Mouse (Mus musculus) kidney, adult 8-10 months (tissue): ENCODE measurements around the gene Cfap77.

Experiments
- DNase-seq, 2 experiments: peaks; one replicate each; pipeline ENCODE4 v3.0.0; 2022

The Cfap77 gene

DNA sequence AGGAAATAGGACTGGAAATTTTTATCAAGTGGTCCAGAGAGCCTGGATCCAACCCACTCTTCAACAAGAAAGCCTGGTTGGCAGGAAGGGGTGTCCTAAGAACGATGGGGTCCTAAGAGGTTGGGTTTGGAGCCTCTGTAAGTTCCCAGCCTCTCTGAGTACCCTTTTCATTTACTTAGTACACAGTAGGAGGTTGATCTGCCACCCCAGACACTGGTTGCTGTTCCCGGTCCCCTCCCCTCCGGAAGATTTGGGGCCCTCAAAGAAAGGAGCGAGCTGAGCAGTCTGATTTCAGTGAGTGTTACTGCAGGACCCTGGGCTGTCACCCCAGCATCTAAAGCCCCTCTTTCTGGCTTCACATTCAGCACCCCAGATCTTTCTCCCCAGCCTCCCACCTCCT is 135.9 kb downstream of the Cfap77 start:
- DNase-seq = no peak

DNA sequence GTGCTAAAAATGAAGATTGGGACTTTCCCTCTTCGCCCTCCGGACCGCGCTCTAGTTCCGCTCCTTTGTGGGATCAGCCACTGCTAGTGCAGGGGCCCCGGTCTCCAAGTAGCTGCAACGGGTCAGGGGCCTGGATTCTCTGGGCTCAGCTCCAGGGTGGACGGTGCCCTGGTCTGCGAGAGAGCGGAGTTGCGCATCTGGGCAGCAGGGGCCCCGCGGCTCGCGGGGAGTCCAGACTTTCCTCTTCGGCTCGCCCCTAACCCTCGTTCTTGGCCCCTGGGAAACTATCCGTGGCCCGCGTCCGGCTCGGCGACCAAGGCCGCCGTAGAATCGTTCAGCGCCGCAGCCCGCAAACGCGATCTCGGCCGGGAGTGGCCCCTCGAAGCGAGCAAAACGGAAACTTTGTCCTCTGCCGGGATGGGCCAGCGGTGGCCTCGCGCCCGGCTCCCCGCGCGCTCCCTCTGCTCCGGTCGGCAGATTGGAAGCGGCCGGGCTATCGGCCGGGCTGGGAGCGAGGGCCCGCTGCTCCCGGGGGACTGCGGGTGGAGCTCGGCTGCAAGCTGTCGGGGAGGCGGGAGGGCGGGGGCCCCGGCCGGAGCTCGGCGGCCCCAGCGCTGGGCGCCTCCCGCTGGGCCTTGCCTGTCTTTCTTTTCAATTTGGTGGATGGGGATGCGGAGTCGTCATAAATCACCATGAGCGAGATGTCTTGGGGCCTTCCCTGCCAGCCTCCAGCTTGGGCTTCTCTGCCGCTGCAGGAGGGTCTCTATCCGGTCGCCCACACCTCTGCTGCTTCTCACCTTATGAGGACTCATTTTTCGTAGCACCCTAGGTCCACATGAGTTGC is 137.1 kb downstream of the Cfap77 start:
- no peak for DNase-seq

DNA sequence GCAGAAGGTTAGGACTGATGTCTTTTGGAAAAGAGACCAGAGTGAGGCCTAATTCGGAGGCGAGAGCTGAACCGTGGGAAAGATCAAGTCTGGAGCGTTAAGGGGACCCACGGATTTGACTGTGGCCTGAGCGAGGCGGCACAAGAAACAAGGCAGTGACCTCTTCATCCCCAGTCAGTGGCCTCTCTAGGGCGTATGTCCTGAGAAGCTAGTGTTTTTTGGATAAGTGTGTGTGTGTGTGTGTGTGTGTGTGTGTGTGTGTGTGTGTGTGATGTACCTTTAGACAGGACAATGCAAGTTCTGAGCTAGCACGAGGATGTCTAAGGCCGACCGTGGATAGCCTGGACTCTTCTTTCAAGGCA is 137.7 kb downstream of the Cfap77 start:
- DNase-seq = no peak

DNA sequence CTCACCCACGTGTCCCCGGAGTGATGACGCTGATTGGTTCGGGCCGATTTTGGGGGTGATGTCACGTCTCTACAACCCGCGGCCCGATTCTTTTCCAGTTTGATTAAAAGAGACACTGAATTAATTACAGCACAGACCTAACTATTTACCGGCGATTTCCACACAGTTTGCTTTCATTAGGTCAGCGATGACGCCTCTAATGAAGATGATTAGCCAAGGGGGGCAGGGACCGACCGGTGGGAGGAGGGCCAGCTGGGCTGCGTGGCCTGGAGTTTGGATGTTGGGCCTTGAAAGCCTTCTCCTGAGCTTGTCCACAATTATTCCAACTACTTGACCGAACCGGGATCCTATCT is 138.4 kb downstream of the Cfap77 start, which contains the start of gene Barhl1:
Barhl1 (minus strand) TSS at position 156 of the 353 bp plus-strand sequence.
- no peak for DNase-seq

DNA sequence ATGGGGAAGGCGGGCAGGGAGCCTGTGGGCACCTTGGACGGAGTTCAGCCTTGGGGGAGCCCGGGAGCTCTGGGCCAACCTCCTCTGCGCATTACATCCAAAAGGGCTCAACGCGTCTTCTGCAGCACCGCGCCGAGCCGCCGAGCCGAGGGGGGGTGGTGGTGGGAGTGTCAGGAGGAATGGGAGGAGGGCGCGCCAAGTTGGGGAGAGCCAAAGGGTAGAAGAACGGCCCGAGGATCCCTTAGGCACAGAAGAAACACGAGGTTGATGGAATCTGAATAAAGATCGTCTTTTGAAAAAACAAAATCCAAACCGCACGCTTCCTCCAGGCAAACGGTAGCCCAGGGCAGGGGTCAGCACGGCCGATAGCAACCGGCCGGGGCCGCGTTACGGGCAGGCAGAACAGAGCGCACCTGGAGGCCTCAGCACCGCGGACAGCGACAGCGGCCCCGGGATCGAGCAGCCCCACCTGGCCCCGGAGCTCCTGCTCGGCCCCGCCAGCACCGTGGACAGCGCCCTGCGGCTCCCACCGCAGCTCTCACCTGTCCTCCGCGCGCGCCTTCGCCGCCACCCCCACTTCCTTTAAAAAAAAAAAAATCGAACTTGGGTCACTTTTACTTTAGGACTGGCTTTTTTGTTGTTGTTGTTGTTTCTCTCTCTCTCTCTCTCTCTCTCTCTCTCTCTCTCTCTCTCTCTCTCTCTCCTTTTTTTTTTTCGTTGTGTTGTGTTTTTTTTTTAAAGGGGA is 138.9 kb downstream of the Cfap77 start:
- peak; percentile 74 to 81 for DNase-seq

DNA sequence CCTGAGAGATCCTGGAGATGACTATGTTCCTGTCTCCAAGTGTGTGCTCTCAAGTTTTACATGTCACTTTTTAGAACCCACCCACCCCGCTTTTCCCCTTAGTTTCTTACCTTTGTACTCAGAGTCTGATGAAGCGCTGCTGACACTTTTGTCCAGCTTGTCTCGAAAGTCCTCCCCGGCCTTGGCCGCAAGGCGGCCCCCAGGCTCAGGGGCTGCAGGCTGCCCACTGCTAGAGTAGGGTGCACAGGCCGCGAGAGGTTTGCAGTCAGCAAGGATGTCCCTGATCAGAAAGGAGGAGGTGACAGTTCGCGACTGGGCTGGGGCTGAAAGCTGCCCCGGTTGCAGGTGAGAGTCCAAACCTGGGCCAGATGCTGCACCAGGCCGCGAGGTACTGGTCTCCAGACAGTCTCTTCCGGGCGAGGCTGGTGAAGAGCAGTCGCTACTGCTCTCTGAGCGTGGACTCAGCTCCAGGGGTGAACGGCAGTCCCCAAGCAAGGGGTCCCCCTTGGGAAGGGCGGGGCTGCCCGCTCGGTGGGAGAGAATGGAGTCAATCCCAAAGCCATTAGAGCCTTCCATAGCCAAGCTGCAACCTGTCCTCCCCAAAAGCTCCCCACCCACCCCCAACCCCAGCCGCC is 139.6 kb downstream of the Cfap77 start:
- DNase-seq = no peak

DNA sequence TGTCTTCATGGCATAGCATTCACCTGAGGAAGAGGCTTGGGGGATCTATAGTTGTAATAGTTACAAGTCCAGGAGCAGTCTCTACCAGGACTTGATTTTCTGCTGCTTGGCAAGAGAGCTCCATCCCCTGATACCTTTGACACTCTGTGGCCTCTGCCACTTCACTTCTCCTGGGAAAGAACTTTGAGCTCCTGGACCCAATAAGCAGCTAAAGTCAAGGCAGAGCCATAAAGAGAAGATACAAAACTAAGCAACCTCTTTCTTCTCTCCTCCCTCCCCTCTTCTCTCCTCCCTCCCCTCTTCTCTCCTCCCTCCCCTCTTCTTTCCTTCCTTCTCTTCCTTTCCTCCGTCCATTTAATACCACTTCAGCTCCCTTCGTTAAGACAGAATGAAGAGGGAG is 140.7 kb downstream of the Cfap77 start:
- DNase-seq = no peak

DNA sequence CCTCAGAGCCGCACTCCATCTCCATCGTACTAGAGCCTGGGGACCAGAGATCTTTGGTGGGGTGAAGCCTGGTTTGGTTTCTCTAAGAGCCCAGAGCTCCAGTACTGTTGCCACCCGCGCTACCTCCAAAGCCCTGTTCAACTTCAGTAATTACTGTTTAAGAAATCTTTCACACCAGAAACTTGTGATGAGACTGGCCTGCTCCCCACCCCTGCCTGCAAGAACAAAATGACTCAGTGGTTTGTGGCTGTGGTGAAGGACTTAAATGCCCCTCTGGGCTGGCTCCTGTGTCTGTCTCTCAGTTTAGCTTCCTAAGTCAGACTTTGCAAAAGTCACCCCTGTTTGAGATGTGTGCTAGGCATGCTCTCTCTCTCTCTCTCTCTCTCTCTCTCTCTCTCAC is 141.9 kb downstream of the Cfap77 start:
- no peak for DNase-seq

DNA sequence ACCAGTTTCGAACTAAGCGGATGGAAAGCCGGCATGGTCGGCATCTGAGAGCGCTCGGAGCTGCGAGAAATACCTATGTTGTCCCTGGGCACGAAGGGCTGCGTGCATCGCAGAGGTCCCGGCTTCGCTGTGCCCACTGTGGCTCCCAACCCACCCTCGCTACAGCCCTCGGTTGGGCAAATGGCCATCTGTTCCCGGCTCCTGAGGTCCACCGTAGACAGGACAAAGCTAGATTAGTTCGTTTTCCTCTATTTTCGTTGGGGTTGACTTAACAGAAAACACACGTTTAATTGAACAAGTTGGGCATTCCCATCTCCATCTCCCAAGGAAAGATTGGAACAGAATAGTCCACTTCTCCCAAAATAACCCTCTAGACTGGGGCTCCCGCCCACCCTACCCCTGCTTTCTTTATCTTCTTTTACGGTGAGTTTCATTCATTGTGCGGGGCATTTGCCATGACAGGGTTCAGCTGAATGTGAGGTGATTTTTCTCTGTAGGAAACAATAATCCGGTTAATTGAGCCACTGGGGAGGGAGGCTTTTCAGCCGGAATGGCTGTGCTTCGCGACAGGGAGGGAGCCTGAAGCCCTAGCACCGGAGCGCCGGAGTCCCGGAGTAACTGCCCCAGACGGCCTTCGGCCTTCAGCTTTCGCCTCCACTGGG is 142.7 kb downstream of the Cfap77 start:
- DNase-seq = no peak

DNA sequence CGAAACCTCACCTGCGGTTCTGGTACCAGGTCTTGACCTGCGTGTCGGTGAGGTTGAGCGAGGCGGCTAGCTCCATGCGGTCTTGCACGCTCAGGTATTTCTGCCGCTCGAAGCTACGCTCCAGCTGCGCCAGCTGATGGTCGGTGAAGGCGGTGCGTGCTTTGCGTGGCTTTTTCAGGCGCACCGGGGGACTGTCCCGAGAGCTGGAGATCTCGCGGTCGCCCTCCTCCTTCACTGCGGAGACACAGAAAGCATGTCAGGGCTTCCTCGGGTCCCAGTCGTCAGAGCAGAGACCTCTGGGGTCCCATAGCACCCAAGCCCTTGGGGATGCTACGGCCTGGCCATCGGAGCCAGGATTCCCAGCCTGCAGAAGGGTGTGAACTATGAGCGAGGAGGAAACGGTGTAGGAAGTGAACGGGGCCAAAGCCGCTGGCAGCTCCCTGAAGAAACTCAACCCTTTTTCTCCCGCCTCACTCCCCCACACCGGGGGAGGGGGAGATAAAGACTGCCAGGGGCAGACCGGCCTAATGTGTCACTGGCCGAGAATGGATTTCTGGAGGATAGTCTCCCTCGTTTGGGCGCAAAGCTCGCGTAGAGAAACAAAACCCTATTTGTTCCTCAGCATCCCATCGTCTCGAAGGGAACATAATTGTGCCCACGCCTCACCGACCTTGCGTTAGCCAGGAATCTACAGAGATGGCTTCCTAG is 143.4 kb downstream of the Cfap77 start:
- no peak for DNase-seq

DNA sequence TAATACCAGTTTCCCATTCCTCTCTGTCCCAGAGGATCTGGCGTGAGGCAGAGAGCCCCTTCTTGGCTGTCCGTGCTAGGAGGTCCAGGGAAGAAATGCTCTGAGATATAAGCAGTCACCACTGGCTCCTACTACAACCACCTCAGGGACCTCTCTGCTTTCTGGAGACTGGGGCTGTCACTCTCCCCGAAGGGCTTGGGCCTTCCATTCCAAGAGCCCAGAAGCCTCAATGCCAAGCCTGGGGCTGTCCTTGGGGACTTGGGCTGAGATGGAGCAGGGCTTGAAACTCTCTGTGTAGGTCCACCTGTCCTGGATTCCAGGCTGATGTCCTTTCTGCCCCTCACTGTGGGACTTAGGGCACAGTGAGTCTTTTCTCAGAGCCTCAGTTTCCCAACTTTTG is 144.0 kb downstream of the Cfap77 start:
- DNase-seq = no peak

DNA sequence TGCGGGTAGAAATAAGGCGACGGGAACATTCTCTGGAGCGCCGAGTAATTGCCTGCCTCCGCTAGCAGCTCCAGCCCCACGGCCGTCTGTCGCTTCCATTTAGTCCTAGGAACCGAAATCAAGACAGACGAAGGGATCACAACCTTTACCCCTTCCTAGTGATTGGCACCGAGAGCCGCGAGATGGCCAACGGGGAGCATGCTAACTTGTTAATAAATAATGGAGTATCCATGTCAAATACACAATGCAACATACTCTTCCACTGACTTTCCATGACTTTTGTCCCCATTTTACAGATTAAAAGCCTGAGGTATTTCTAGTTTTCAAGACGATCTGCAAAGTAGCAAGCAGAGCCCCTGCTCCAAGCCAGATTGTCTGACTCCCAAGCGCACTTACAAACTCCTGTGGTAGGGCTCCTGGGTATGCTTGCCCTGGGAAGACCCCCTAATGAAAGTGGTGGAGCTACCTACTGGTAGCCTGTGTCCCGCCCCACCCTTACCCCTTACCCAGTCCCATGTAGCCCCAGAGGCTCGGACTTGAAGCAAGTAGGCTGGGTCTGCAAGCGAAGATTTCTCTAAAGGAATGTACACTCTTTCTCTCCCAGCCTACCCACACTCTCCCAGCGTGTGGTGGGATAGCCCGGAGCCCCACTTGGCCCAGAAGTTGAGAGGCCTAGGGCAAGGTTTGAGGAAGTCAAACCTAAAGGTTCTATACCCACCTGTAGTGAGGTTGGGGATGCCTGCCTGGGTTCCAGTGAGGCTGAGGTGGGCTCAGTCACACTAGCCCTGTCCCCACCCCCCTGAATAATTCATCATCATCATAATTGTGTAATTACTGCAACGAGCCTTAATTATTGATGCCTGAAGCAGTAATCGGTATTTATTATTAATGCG is 144.8 kb downstream of the Cfap77 start:
- peak; percentile 17 to 39 for DNase-seq

DNA sequence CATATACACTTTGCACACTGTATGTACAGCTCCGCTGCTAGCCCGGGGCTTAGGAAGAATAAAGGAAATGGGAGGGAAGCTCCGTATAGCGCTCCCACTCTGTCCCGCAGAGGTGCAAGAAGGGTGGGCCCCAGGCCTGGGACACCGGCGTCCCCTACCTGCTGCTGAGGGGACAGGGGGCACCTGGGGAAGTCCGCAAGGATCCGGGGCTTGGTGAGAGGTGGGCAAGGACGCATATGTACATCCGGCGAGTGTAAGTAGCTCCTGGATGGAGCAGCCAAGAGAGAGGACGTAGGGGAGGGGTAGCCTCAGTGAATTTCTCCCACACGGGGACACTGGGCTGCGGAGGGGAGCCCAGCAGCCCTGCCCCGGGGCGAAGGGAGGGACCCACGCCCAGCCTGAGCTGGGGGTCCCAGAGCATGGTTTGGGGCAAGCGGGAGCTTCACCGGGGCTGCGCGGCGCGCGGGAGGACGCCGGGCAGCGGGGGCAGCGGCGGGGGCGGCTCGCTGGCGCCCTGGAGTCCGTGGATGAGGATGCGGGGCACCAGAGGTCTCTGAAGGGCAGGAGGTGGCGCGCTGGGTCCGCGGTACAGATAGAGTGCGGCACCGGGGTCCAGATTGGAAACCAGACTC is 145.6 kb downstream of the Cfap77 start:
- no peak for DNase-seq

DNA sequence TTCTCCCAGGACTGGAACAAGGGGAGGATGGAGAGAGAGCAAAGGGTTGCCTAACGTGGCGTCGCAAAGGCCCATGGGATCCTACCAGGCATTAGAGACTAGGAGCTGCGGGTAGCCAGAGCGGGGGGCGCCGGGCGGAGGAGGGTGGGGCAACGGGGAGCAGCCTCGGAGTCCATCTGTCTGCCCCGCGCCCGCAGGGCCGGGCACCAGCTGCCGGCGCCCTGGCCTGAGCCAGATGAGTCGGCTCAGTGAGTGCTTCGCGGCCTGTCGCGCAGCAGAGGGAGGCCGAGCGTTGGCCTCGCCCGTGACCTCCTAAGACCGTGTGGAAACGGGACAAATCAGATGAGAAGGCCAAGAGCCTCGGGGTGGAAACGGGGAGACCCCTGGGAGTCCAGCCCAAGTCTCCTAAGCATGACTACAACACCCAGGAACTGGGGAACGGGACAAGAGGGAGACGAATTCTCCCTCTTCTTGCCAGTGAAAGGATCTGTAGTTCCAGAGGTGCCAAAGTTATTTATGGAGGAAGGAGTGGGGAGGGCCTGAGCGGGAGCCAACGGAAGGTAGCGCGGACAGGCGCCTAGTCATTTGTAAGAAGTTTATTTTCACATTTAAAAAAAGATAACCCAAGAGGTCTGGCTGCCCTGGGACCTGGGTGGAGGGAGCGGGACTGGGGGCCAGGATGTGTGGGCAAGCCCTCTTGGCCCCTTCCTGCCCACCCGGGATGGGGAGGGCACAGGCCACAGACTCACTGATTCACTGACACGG is 146.3 kb downstream of the Cfap77 start:
- no peak for DNase-seq

DNA sequence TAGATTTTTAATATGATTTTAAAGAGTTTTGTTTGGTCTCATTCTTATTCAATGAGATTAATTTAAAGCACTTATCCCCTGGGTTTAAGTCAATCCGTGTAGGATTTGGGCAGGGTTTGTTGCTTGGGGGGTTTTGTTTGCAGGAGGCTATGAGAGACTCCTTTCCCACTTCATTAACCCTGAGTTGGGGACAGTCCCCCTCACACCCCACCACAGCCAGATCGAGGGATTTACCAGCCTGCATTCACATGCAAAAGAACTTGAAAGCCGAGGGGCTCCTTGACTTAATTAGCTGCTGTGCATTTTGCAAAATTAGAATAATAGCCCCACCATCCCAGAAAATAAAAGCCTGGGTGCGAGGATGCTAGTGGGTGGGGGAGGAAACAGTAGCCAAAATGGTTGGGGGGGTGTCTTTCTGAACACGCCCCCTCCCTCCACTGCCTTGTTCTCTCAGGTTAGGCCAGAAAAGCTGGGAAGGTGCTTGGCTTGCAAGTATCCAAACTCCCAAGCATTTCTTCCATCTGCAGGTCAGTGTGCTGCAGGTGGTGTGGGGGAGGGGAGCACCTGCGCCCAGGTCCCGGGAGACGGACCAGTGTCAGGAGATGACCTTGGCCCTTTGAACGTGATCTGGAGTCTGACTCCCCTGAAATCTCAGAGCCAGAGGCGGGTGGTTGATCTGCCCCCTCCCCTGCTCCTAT is 147.0 kb downstream of the Cfap77 start:
- DNase-seq = no peak

DNA sequence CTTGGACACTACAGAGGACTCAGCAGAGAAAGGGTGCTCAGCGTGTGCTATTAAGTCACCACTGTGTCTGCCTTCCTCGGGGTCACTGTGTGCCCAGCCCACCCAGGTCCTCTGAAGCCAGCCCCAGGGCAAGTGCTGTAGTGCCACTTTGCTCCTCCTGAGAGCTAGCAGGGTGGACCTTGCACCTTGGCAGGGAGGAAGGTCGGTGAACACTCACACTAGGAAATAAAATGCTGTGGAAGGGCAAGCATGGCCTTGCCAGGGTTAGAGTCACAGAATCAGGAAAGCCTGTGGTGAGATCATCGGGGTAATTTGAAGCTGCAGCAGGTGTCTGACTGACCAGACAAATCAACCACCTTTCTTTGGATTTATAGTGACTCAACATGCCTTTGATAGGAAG is 149.3 kb downstream of the Cfap77 start:
- DNase-seq = peak; percentile 55 to 61

DNA sequence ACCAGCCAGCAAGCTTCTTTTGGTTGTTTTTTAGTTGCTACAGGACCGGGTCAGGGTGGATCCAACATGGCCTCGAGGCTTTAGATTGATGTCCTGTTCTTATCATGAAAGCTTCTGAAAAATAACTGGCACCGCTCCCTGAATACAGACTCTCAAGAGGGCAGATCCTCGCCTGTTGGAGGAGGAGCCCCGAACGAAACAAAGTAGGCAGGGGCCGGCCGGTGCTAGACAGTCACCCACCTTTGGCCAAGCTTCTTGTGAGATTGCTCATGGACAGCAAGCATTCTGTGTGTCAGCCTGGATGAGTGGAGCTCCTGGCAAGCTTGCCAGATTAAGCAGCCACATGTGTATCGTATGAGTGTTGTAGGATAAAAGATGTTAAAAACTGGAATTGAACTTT is 150.1 kb downstream of the Cfap77 start:
- DNase-seq = no peak

DNA sequence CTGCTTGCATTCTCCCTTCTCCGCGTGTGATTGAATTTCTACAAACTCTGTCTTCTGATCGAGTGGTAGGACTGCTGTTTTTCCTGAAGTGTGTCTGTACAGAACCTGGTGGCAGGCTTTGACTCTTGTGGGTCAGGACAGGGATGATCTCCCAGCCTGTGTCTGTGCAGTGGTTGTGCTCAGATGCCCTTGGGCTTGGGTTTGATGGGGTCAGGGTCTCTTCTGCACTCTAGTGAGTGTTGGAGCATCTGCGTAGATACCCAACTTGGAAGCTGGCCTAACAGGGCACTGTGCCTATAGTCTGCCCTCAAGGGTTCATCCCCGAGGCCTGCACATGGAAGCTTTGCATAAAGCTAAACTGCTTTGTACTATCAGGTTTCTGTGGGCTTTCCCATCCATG is 151.0 kb downstream of the Cfap77 start:
- DNase-seq = no peak

DNA sequence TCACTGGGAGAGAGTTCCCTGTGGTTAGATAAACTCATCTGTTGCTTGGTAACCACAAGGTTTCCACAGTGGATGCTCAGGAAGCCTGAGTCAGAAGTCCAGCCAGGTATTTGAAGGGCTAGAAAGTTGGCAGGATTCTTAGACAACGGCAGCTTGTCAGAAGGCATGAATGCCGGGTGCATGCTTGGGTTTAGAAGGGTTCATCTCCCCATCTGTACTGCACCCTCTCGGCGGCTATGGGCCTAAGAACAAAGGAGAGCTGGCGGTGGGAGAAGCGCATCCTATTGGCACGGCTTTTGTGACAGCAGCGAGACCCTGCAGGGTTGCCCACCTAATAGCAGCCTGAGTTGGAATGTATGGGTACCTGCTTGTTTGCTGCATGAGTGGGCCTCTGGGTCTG is 152.6 kb downstream of the Cfap77 start:
- no peak for DNase-seq
